Mouse (Mus musculus): ENCODE data around the gene Kif26b. TPM values are rescaled to one million over a fixed set of nuclear protein-coding genes. Genes with fewer than 3 reads are reported as not detected.

The Kif26b gene
- polyA plus RNA-seq, 1 experiment, result 0.16 TPM

DNA sequence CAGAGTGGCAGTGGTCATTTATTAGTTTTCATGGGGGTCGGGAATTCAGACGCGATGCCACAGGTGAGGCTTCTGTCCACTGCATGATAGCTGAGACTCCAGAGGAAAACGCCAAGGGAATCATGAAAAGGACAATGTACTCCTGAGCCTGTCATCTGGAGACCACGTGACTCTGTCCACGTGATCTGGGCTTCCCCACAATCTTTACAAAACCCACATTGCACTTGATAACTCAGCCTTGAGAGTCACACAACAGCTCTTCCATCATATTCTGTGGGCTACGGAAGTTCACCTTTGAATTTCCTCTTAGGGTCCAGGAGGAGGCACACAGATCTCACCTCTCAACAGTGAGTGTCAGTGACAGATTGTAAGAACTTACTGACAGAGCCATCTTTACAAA lies 290.1 kb downstream of the Kif26b start:
- no peak overlapping the region for H3K4me3 ChIP-seq (ENCODE audit: control insufficient read depth, insufficient read depth, low read length)
- H3K27me3 ChIP-seq (ENCODE audit: control insufficient read depth, insufficient read depth, low read length), result no peaks in the 10 kb centered on the region
- no peaks in the 10 kb centered on the region for H3K4me1 ChIP-seq (replicated peaks; ENCODE audit: control insufficient read depth, insufficient read depth, low read length)
- 89% methylated on average over 7 of the region's 7 CpGs for WGBS
- no peak for DNase-seq
- H3K36me3 ChIP-seq (ENCODE audit: control insufficient read depth, insufficient read depth, low read length), result no peaks in the 10 kb centered on the region
- TF ChIP-seq CTCF (IDR thresholded peaks at IDR 0.05; ENCODE audit: borderline replicate concordance, control insufficient read depth, extremely low read depth, insufficient read depth, low read length, poor library complexity) (no peak), POLR2A (IDR thresholded peaks at IDR 0.05; ENCODE audit: control insufficient read depth, extremely low read depth, insufficient read depth, low read length, poor library complexity) (no peak)
- H3K27ac ChIP-seq (ENCODE audit: control insufficient read depth, insufficient read depth, low read length), result no peak overlapping the region

DNA sequence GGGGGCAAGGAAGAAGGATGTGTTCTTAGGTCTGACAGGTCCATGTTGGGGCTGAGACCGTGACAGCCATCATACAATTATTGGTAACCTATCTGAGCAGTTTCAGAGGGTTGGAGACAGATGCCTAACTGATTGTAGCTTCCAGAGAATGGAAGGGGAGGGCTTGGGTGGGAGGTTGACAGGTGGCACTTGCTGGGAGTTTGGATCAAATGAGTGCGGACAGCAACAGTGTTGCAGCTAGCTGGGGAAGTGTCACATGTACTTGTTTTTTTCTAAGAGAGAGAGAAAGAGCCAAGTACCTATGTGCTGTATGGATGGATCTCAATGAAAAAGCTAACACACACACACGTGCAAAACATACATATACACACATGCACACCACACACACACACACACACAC lies 291.2 kb downstream of the Kif26b start:
- Histone ChIP-seq H3K4me1 (replicated peaks; ENCODE audit: control insufficient read depth, insufficient read depth, low read length) (no peaks in the 10 kb centered on the region), H3K4me3 (ENCODE audit: control insufficient read depth, insufficient read depth, low read length) (no peak overlapping the region), H3K36me3 (ENCODE audit: control insufficient read depth, insufficient read depth, low read length) (no peaks in the 10 kb centered on the region), H3K27ac (ENCODE audit: control insufficient read depth, insufficient read depth, low read length) (no peak overlapping the region), H3K27me3 (ENCODE audit: control insufficient read depth, insufficient read depth, low read length) (no peaks in the 10 kb centered on the region)
- WGBS, result 88% methylated on average over 3 of the region's 3 CpGs
- no peak for DNase-seq
- TF ChIP-seq CTCF (IDR thresholded peaks at IDR 0.05; ENCODE audit: borderline replicate concordance, control insufficient read depth, extremely low read depth, insufficient read depth, low read length, poor library complexity) (no peak), POLR2A (IDR thresholded peaks at IDR 0.05; ENCODE audit: control insufficient read depth, extremely low read depth, insufficient read depth, low read length, poor library complexity) (no peak)

DNA sequence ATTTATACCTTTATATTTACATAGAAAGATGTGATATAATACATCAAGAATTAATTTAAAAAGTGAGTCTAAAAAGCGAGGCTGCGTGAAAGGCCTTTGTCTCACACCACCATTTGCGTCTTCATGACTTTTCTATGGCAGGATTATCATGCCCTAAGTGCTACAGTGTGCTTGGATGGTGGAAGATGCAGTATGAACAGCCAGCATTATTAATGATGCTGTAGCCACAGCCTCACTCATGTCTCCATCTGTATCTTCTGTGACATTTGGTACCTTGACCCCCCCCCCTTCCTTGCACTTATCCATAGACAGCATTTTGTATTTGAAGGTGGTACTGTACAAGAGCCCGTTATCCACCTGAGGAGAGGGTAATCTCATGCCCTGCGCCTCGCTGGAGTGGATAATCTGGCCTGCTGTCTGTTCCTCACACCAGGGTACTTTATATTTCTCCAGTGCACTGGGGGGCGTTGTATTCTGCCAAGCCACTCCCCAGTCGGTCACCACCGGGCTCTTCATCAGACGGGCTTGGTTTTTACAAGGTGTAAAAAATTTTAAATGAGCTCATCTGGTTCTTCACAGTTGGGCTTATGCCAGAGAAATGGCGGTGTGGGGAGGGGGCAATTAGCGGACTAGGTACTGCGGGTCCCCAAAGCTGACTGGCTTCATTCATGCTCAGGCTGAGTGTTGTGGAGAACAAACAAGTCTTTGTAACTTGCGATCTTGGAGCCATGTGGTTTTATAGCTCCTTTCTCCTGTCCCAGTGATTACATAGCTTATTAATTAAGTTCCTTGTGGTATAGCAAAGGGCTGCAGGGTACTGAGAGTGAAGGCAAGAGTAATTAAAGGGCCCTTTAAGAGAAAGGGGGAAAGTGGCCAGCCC lies 291.9 kb downstream of the Kif26b start:
- no peak overlapping the region for H3K4me3 ChIP-seq (ENCODE audit: control insufficient read depth, insufficient read depth, low read length)
- TF ChIP-seq POLR2A (IDR thresholded peaks at IDR 0.05; ENCODE audit: control insufficient read depth, extremely low read depth, insufficient read depth, low read length, poor library complexity) (no peak), CTCF (IDR thresholded peaks at IDR 0.05; ENCODE audit: borderline replicate concordance, control insufficient read depth, extremely low read depth, insufficient read depth, low read length, poor library complexity) (no peak)
- H3K27me3 ChIP-seq (ENCODE audit: control insufficient read depth, insufficient read depth, low read length), result no peaks in the 10 kb centered on the region
- H3K36me3 ChIP-seq (ENCODE audit: control insufficient read depth, insufficient read depth, low read length), result no peaks in the 10 kb centered on the region
- H3K4me1 ChIP-seq (replicated peaks; ENCODE audit: control insufficient read depth, insufficient read depth, low read length), result no peaks in the 10 kb centered on the region
- H3K27ac ChIP-seq (ENCODE audit: control insufficient read depth, insufficient read depth, low read length), result no peak overlapping the region
- no peak for DNase-seq
- WGBS, result 91% methylated on average over 14 of the region's 14 CpGs

DNA sequence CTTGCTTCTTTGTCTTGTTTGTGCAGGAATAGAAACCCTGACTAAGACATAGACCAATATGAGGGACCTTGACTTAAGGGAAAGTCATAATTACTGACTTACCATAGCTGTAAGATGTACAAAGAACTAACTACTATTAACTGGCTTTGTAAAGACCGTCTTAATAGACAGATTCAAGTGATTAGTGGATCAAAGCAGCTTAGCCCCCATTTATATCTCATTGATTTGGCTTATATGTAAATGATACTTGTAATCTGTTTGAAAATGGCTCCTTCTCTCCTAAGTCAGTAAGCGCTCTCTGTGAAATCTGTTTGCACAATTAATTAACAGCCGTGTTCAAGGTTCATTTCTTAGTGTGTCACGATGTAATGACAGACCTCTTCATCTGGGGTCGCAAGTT lies 295.9 kb downstream of the Kif26b start:
- H3K4me3 ChIP-seq (ENCODE audit: control insufficient read depth, insufficient read depth, low read length), result no peak overlapping the region

DNA sequence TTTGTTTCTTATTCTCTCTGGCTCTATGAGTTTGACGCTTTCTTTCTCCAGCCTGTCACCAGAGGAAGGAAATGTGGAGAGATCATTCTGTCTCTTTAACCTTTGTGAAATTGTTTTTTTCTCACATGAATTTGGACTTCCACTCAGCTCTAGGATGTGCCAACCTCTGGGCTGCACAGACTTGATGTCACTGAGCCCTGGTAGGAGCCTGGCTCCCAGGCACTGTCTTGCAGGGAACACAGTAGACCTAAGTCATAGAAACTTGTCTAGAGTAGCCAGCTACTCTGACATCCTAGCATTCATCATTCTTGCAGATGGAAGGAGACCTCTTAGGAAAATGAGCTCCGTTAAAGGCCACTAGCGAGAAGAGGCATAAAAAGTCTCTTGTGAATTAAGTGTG lies 298.3 kb downstream of the Kif26b start:
- DNase-seq, result no peak
- TF ChIP-seq CTCF (IDR thresholded peaks at IDR 0.05; ENCODE audit: borderline replicate concordance, control insufficient read depth, extremely low read depth, insufficient read depth, low read length, poor library complexity) (no peak), POLR2A (IDR thresholded peaks at IDR 0.05; ENCODE audit: control insufficient read depth, extremely low read depth, insufficient read depth, low read length, poor library complexity) (no peak)

More for the DNA sequence above, 295.9 kb downstream of the Kif26b start:
- no peak for TF ChIP-seq CTCF (IDR thresholded peaks at IDR 0.05; ENCODE audit: borderline replicate concordance, control insufficient read depth, extremely low read depth, insufficient read depth, low read length, poor library complexity)
- TF ChIP-seq POLR2A (IDR thresholded peaks at IDR 0.05; ENCODE audit: control insufficient read depth, extremely low read depth, insufficient read depth, low read length, poor library complexity), result no peak
- WGBS, result 96% methylated on average over 5 of the region's 5 CpGs
- Histone ChIP-seq H3K4me1 (replicated peaks; ENCODE audit: control insufficient read depth, insufficient read depth, low read length) (no peaks in the 10 kb centered on the region), H3K27me3 (ENCODE audit: control insufficient read depth, insufficient read depth, low read length) (no peaks in the 10 kb centered on the region), H3K36me3 (ENCODE audit: control insufficient read depth, insufficient read depth, low read length) (no peaks in the 10 kb centered on the region), H3K27ac (ENCODE audit: control insufficient read depth, insufficient read depth, low read length) (no peak overlapping the region)
- DNase-seq, result no peak

DNA sequence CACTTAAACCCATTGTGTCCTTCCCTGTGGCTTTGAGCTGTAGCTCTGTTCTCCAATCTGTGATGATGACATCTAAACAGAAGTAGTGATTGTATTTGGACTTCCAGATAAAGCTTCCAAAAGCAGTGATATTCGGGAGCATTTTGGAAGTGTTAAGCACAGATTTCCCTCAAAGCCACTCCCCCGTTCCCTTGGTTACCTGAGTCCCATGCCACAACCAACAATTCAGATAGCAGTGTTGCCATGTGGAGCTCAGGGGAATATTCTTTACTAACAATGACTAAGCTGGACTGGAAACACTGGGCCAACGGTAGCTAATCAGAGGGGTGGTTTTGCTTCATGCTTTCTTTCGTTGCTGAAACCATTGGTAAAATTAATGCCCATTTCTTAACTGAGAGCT lies 300.5 kb downstream of the Kif26b start:
- H3K27me3 ChIP-seq (ENCODE audit: control insufficient read depth, insufficient read depth, low read length), result no peaks in the 10 kb centered on the region
- DNase-seq, result no peak
- no peak for TF ChIP-seq POLR2A (IDR thresholded peaks at IDR 0.05; ENCODE audit: control insufficient read depth, extremely low read depth, insufficient read depth, low read length, poor library complexity)
- no peak for TF ChIP-seq CTCF (IDR thresholded peaks at IDR 0.05; ENCODE audit: borderline replicate concordance, control insufficient read depth, extremely low read depth, insufficient read depth, low read length, poor library complexity)
- no peaks in the 10 kb centered on the region for H3K36me3 ChIP-seq (ENCODE audit: control insufficient read depth, insufficient read depth, low read length)
- H3K4me3 ChIP-seq (ENCODE audit: control insufficient read depth, insufficient read depth, low read length), result no peak overlapping the region
- WGBS, result 90% methylated on average over 4 of the region's 4 CpGs
- H3K27ac ChIP-seq (ENCODE audit: control insufficient read depth, insufficient read depth, low read length), result no peak overlapping the region
- no peaks in the 10 kb centered on the region for H3K4me1 ChIP-seq (replicated peaks; ENCODE audit: control insufficient read depth, insufficient read depth, low read length)

More for the DNA sequence above, 298.3 kb downstream of the Kif26b start:
- H3K27ac ChIP-seq (ENCODE audit: control insufficient read depth, insufficient read depth, low read length), result no peak overlapping the region
- no peak overlapping the region for H3K4me3 ChIP-seq (ENCODE audit: control insufficient read depth, insufficient read depth, low read length)
- no peaks in the 10 kb centered on the region for H3K36me3 ChIP-seq (ENCODE audit: control insufficient read depth, insufficient read depth, low read length)
- 95% methylated on average over 3 of the region's 3 CpGs for WGBS
- no peaks in the 10 kb centered on the region for H3K4me1 ChIP-seq (replicated peaks; ENCODE audit: control insufficient read depth, insufficient read depth, low read length)
- H3K27me3 ChIP-seq (ENCODE audit: control insufficient read depth, insufficient read depth, low read length), result no peaks in the 10 kb centered on the region
